Mouse (Mus musculus): Measurements from ENCODE around the gene Eci2.
"Not testable (repeated sequence)": the region's sequence is repeated elsewhere in the genome, so short reads cannot be mapped to it uniquely, and the experiment has no call there.

DNA sequence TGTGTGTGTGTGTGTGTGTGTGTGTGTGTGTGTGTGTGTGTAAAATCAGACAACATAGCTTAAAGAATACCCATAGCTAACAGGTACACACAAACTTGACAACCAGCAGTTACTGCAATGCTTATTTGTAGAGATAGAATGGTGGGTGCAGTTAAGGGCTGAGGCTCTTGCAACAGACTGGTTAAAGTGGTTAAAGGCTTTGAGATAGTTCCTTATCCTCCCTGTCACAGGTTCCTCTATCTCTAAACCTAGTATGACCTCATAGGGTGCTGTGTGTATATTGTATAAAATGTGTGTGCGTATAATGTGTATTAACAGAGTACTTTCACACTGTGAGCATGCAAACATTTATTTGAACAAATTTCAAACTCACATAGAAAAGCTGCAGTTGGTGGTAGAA lies 43.4 kb downstream of the Eci2 start:
- TF ChIP-seq CTCF (IDR thresholded peaks at IDR 0.05; ENCODE audit: borderline replicate concordance, control insufficient read depth, extremely low read depth, insufficient read depth, low read length, poor library complexity); POLR2A (IDR thresholded peaks at IDR 0.05; ENCODE audit: control insufficient read depth, extremely low read depth, insufficient read depth, low read length, poor library complexity): not testable (repeated sequence)

Data from thymus, adult 2 months (tissue).